Mouse (Mus musculus): ENCODE measurements around the gene Mycbp2.
A peak's percentile ranks its signal among the peaks of the same experiment; 100 is the strongest.

Gene Mycbp2

DNA sequence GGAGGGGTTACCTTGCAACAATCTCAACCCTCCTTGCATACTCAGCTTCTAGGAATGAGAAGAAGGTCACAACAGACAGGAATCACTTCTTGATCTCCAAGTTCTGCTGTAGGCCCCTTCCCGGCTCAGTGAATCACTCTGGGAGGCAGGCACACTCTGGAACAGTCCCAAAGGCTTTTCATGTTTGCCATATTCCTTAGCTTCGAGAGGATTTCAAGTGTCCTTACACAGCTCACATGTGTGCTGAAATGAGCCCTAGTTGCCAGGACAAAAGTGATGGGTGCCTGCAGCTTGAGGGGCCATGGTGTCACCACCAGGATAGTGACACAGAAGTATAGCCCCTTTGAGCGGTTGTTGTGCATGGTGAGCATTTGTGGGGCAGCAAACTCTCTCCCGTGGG is 273.9 kb downstream of the Mycbp2 start:
- no peak for DNase-seq (ENCODE audit: low read depth)

DNA sequence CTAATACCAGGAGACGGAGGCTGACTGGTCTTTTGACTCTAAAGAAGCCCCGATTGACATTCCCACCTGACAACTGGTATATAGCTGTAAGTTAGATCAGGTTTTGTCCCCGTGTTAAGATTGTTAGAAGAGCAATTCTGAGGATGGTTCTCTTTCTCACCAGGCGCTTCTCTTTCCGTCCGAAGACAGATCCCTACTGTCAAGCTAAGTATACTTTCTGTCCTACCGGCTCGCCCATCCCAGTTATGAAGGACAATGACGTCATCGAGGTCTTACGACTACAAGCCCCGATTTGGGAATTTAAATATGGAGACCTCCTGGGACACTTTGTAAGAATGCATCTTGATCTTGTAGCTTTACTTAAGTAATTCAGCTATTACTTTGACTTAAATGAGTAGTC is 275.1 kb downstream of the Mycbp2 start:
- DNase-seq (ENCODE audit: low read depth), result no peak

GRCm38 (mm10) chr14:103070790-103071189 is 275.8 kb downstream of the Mycbp2 start:
- DNase-seq (ENCODE audit: low read depth), result peak; percentile 20

DNA sequence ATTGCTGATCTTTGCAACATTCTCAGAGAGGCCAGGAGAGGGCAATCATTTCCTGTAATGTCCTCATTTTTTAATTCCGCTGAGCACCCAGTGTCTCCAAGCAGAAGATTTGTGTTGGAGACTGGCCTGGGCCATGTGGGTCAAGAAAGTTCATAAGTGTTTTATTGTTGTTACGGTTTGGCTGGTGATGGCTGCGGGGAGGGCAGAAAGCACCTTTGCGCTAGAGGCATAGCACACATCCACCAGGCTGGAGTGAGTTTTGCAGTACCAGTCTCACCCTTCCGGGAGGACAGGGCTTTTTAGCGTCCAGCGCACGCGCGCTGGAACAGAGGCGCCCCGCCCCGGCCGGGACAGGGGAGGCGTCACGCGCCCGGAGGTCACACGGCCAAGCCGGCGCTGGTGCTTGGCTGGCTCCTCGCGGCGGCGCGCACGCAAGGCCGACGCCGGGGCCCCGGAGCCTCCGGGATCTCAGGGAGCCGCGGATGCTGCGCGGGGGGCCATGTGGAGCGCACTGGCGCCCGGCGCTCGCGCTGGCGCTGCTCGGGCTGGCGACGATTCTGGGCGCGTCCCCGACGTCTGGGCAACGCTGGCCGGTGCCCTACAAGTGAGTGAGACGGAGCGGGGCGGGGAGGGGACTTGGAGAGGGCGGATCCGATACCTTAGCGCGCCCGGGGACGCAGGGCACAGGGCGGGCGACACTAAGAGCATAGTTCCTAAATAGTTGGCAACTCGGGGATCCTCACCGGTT is 276.6 kb downstream of the Mycbp2 start, which contains the start of gene Cln5:
Cln5 (plus strand) TSS at position 353 of the 748 bp plus-strand sequence.
- DNase-seq (ENCODE audit: low read depth), result peak; percentile 98

DNA sequence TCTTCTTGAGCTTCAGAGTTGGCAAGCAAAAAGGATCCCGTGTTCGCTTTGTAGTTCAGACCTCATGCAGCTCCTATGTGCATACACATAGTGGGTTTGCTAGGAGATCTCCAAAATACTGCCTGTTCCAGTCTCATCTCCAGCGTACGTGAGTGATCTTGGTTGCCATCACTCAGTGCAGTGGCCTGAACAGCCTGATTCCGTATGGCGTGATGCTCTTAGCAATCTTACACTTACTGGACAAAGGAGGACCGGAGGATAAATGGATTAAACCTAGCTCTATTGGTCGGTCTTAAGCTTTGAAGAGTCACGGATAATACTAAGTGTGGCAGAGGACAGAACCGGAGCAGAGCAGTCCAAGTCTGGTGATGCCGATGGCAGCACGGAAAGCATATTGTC is 277.1 kb downstream of the Mycbp2 start:
- no peak for DNase-seq (ENCODE audit: low read depth)

DNA sequence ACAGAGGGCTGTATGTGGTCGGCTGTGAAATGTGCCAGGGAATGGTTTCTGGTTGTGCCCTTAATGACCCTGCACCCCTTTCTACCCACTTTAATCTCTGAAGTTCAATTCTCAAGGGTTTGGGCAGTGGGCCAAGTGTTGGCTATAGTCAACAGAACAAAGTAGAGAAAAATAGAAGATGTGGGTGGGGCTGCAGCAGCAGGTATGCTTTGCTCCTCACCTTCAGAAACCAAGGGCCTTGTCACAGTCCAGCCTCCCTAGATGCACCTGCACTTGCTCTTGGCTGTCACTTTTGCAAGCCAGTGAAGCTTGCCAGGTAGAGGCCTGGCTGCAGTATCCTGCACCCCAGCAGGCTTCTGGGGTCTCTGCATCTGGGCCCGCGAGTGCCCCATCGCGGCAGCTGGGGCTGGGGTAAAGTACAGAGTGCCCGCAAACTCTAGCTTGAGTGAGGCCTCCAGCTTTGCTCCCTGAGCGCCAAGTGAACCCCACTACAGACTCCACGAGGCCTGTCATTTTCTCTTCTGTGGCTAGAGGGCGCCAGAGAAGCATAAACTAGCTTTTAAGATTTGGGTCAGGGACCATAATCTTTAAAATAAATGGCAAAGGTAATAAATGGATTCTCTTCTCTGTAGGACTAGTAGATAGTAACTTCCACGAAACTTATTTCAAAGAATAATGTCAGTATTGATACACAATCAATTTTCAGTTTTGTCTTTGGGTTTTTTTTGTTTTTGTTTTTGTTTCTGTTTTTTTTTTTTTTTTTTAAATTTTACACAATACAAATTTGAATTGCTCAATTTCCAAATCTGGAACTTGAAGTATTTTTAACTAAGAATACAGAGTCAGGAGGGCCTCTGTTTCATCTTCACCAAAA is 281.1 kb downstream of the Mycbp2 start:
- DNase-seq (ENCODE audit: low read depth), result peak; percentile 89
